Mouse (Mus musculus) MEL (cell line): Measurements from ENCODE around the gene Spast.

Experiments used
- CTCF ChIP-seq, 3 experiments: IDR thresholded peaks in 2 of 3; conservative IDR thresholded peaks in 1 of 3; 2 replicates each; pipeline ENCODE4 v1.5.1; 2011 to 2012; ENCODE audit warnings: low read length in 3 of 3, low read depth in 2 of 3, mild to moderate bottlenecking in 2 of 3, improper control_type of control experiment in 1 of 3, inconsistent platforms in 1 of 3, mixed read lengths in 1 of 3, moderate library complexity in 1 of 3; ENCODE audit not compliant: control insufficient read depth in 1 of 3, insufficient read depth in 1 of 3, poor library complexity in 1 of 3, severe bottlenecking in 1 of 3
- GATA1 ChIP-seq: IDR thresholded peaks from 2 replicates; pipeline ENCODE4 v1.6.1; 2011; ENCODE audit warnings: low read depth, low read length, improper control_type of control experiment
- HCFC1 ChIP-seq: IDR thresholded peaks from 2 replicates; pipeline ENCODE4 v1.6.1; 2012; ENCODE audit warnings: low read depth, mild to moderate bottlenecking, inconsistent platforms, low read length, improper control_type of control experiment, moderate library complexity
- MXI1 ChIP-seq: IDR thresholded peaks from 2 replicates; pipeline ENCODE4 v1.6.1; 2011; ENCODE audit warnings: mild to moderate bottlenecking, low read depth, low read length, improper control_type of control experiment
- MYC ChIP-seq: IDR thresholded peaks from 2 replicates; pipeline ENCODE4 v1.6.1; 2011; ENCODE audit warnings: low read depth, mild to moderate bottlenecking, low read length, improper control_type of control experiment, moderate library complexity
- POLR2A ChIP-seq, 2 experiments: IDR thresholded peaks; 2 replicates each; pipeline ENCODE4 v1.6.1; 2011 to 2012; ENCODE audit warnings: low read length in 2 of 2, mild to moderate bottlenecking in 2 of 2, control low read depth in 1 of 2, improper control_type of control experiment in 1 of 2, low read depth in 1 of 2, moderate library complexity in 1 of 2; ENCODE audit not compliant: control insufficient read depth in 1 of 2, insufficient read depth in 1 of 2, poor library complexity in 1 of 2
- TCF12 ChIP-seq: IDR thresholded peaks from 2 replicates; pipeline ENCODE4 v1.6.1; 2014; ENCODE audit warnings: low read depth, mild to moderate bottlenecking, inconsistent platforms, low read length, improper control_type of control experiment, moderate library complexity
- USF1 ChIP-seq: IDR thresholded peaks from 2 replicates; pipeline ENCODE4 v1.6.1; 2014; ENCODE audit warnings: low read depth, mild to moderate bottlenecking, inconsistent platforms, low read length, improper control_type of control experiment, moderate library complexity

DNA sequence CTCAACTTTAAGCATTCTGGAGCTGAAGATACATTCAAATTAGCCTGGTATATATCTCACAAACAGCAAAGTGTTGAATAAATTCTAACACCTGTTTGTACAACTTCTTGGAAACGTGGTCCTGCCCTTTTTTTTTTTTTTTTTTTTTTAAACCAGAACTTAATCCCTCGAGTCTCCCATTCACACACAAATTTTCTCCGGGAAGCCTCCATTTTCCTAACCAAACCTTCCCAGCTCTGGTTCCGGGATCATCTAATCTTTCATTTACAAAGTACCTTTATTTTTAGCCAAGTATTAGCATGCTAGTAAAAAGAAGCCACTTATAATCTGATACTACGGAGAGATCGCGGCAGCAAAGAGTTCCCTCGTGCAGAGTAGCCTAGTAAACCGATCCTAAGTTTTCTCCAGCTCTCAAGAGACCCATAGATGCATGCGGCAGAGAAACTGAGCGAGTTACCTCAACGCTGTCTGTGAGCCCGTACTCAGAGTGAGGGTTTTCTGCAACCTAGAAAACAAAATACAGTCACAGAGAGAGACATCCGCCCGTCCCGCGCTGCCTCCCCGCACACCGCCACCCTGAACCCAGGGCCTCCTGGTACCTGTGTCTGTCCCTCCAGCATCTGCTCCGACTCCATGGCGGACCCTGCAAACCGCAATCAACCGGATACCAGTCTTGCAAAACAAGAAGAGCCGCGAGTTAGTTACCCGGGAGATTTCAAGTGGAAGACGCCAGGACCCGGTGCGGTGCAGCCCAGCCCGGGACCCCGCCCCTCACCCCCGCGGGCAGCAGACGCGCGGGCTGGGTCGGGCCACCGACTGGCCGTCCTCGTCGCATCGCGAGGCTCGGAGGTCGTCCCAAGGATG lies 23.1 kb upstream of the Spast start:
- TF ChIP-seq TCF12, result no peak
- no peak for TF ChIP-seq USF1
- no peak for TF ChIP-seq POLR2A (IDR thresholded peaks at IDR 0.05; ENCODE audit: control insufficient read depth in 1 of 2, insufficient read depth in 1 of 2, low read depth in 1 of 2, low read length in 2 of 2, poor library complexity in 1 of 2)
- no peak for TF ChIP-seq HCFC1
- TF ChIP-seq CTCF (IDR thresholded peaks at IDR 0.05 in 2 of 3, conservative IDR thresholded peaks at IDR 0.05 in 1 of 3; ENCODE audit: control insufficient read depth in 1 of 3, insufficient read depth in 1 of 3, low read depth in 2 of 3, low read length in 3 of 3, poor library complexity in 1 of 3, severe bottlenecking in 1 of 3), result no peak
- no peak for TF ChIP-seq GATA1
- peak; percentile 67 for TF ChIP-seq MXI1
- TF ChIP-seq MYC, result peak; percentile 54; the same call in 1 of the 2 replicates
